Comparison of ENCODE assay signal across 8 mouse cellular contexts in the genomic region with DNA sequence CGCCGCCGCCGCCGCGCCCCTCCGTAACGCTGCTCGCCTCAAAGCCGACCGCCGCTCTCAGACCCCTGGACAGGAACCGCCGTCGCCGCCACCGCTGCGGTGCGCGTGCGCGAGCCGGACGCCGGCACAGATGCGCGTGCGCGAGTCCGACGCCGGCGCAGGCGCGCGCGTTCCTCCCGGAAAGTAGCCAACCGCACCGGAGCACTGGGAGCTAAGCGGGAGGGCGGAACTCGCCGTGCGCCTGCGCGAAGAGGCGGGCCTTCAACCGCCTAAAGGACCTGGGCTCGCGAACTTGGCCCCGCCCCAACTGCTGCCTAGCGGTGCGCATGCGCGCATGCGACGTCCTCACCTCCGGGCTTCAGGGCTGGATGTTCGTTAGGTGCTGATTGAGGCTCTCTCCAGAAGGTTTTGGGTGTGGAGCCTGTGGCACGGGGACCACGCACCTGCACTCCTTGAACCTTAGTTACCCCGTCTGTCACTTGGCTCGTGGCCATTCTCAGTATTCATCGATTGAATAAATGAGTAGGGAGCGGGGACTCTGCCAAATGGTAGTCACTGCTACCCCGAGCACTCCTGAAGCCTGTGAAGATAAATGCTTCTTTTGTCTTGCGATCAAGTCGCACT. TPM values are rescaled to one million over a fixed set of nuclear protein-coding genes. Genes with fewer than 3 reads are reported as not detected.
DNase-seq lines count a peak whose midpoint lies in the region; ATAC-seq lines count a peak whose summit lies in the region.

A gene (minus strand): TSS at position 85 of the 624 bp plus-strand sequence.

- H3K4me2 ChIP-seq in hindbrain, embryonic 11.5 days (replicated peaks; ENCODE audit: low read depth, low read length): peak within 1 kb of the TSS; percentile 65

- H3K27ac ChIP-seq in hindbrain, embryonic 11.5 days (ENCODE audit: low read depth, low read length): peak within 1 kb of the TSS; percentile 80

- H3K9me3 ChIP-seq in hindbrain, embryonic 11.5 days (ENCODE audit: control insufficient read depth, low read length): no peaks in the 10 kb centered on the region

- DNase-seq in Muller cell, postnatal 12 days (ENCODE audit: inconsistent ontology term): peak; percentile 99
- peak; percentile 100 for DNase-seq in cerebellum, adult 9-11 months
- peak; percentile 95 to 99 for DNase-seq in frontal cortex, adult 2 months (ENCODE audit: extremely low spot score in 1 of 2, low spot score in 1 of 2)
- peak; percentile 100 for DNase-seq in hindbrain, embryonic 11.5 days (ENCODE audit: low spot score)
- peak; percentile 100 for DNase-seq in layer of hippocampus, postnatal 10 days (ENCODE audit: low spot score in 2 of 2)
- peak; percentile 99 for DNase-seq in lung, postnatal 10 days
- peak; percentile 100 for DNase-seq in ovary, postnatal 36 days (ENCODE audit: low spot score)
- DNase-seq in thymus, postnatal 25 days: peak; percentile 100

- no peaks in the 10 kb centered on the region for H3K36me3 ChIP-seq in hindbrain, embryonic 11.5 days (ENCODE audit: control insufficient read depth, insufficient read depth, low read length)

- peak within 1 kb of the TSS; percentile 93 for H3K9ac ChIP-seq in hindbrain, embryonic 11.5 days (ENCODE audit: low read depth, low read length)

- H3K27me3 ChIP-seq in hindbrain, embryonic 11.5 days (ENCODE audit: control insufficient read depth, insufficient read depth, low read length): no peaks in the 10 kb centered on the region

- H3K4me1 ChIP-seq in hindbrain, embryonic 11.5 days (replicated peaks; ENCODE audit: control insufficient read depth, insufficient read depth, low read length): peaks cover 19% of the 10 kb centered on the region

- under 1% methylated on average over 69 of the region's 69 CpGs for WGBS in hindbrain, embryonic 11.5 days

- ATAC-seq in hindbrain, embryonic 11.5 days (ENCODE audit: low FRiP score): peak; percentile 94

- peak within 1 kb of the TSS; percentile 96 for H3K4me3 ChIP-seq in hindbrain, embryonic 11.5 days (ENCODE audit: low read depth, low read length)

RNA-seq across cellular contexts. Expression of the gene that starts here (rescaled TPM):
- 29.5 and 30.8 TPM in 2 replicates for polyA plus RNA-seq in frontal cortex, adult 2 months (2012; rRNA removed)
- polyA plus RNA-seq in hindbrain, embryonic 11.5 days (2014; fragmentation: Nextera tagmentation; extraction: Ambion mirVana): 21.4 TPM in 2 replicates
- 10 to 100 TPM; 50.8 to 51.0 TPM for total RNA-seq in layer of hippocampus, postnatal 10 days (2021)

Comparison
In these comparisons a context has a peak if more than half of its experiments do, and no peak if none do; other contexts are left out.
1. Peak in every context shown above with its lines: DNase-seq, ATAC-seq, H3K4me3 ChIP-seq and H3K27ac ChIP-seq.